Mouse (Mus musculus) heart, embryonic 15.5 days (tissue): Measurements from ENCODE around the gene Mip. TPM values are rescaled to one million over a fixed set of nuclear protein-coding genes. Genes with fewer than 3 reads are reported as not detected.
"Not testable (repeated sequence)": the region's sequence is repeated elsewhere in the genome, so short reads cannot be mapped to it uniquely, and the experiment has no call there.

ENCODE experiments used
- ATAC-seq: fragments of 200-750 bp; cut with Nextera tagmentation; replicated peaks from 2 replicates; pipeline ENCODE4 v1.8.0; 2017; ENCODE audit warnings: low read depth, moderate TSS enrichment; ENCODE audit not compliant: insufficient number of reproducible peaks, insufficient read depth, low FRiP score
- H3K27ac ChIP-seq: fragments of 300-500 bp; sonication (generic); 2 replicates; pipeline ENCODE4 v1.5.1; 2015; ENCODE audit warnings: mild to moderate bottlenecking, inconsistent platforms
- H3K27me3 ChIP-seq: fragments of 300-500 bp; sonication (generic); 2 replicates; pipeline ENCODE4 v1.6.1; 2015; ENCODE audit warnings: inconsistent platforms
- H3K36me3 ChIP-seq: fragments of 300-500 bp; sonication (generic); 2 replicates; pipeline ENCODE4 v1.6.1; 2015; ENCODE audit warnings: mild to moderate bottlenecking, inconsistent platforms
- H3K4me1 ChIP-seq: fragments of 300-500 bp; sonication (generic); replicated peaks from 2 replicates; pipeline ENCODE4 v1.6.1; 2015; ENCODE audit warnings: inconsistent platforms
- H3K4me2 ChIP-seq: fragments of 300-500 bp; sonication (generic); 2 replicates; pipeline ENCODE4 v1.6.1; 2015; ENCODE audit warnings: inconsistent platforms, mild to moderate bottlenecking, moderate library complexity
- H3K4me3 ChIP-seq: fragments of 300-500 bp; sonication (generic); 2 replicates; pipeline ENCODE4 v1.5.1; 2015; ENCODE audit warnings: mild to moderate bottlenecking, inconsistent platforms
- H3K9ac ChIP-seq: fragments of 300-500 bp; sonication (generic); 2 replicates; pipeline ENCODE4 v1.6.1; 2015; ENCODE audit warnings: mild to moderate bottlenecking, inconsistent platforms
- H3K9me3 ChIP-seq: fragments of 300-500 bp; sonication (generic); replicated peaks from 2 replicates; pipeline ENCODE4 v1.6.1; 2016; ENCODE audit warnings: inconsistent platforms
- WGBS: fragments of 180-500 bp; shearing (Covaris S2); methylation state at CpG from one replicate; pipeline ENCODE4 v1.1.7; 2015; ENCODE audit warnings: mixed read lengths; 5-methylcytosine and 5-hydroxymethylcytosine counted together
- polyA plus RNA-seq: library from polyadenylated mRNA; unstranded; fragments of >200 nt; fragmentation: Nextera tagmentation; extraction: Ambion mirVana; gene quantifications from 2 replicates; pipeline ENCODE4 v1.2.1, GENCODE M21; 2015

The Mip gene
- polyA plus RNA-seq, 1 experiment from 2014 or later: not detected

DNA sequence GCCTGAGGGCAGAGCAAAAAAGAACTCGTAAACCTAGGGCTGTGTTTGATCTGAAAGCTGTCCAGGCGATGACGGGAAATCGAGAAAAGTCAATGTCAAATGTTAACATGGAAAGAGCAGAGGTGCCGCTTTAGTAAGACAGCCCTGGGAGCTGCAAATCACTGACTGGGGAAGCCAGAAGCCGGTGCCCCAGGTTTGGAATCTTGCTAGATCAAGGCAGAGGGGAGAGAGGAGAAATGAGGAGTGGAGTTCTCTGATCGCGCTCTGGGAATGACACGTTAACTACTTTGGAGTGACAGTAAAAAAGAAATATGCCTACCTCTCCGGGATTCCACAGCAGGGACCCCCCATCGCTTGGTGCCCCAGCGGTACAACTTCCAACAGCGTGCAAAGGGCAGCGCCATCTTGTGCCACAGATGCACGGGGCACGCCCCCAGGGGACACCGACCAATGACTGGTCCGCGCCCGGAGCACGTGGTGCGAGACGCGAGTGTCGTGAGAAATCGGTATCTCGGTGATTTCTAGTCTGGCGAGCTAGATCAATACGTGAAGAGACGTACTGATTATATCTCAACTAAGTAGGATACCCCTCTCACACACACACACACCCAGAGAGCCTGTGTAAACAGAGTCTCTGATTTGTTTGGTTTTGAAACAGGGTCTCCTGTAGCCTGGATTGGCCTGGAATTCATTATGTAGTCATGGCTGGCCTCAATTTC lies 14.1 kb upstream of the Mip start, which contains the start of gene Spryd4:
Gene Spryd4 (minus strand): TSS at position 418 of the 719 bp plus-strand sequence.
- WGBS: under 1% methylated on average over 30 of the region's 30 CpGs

DNA sequence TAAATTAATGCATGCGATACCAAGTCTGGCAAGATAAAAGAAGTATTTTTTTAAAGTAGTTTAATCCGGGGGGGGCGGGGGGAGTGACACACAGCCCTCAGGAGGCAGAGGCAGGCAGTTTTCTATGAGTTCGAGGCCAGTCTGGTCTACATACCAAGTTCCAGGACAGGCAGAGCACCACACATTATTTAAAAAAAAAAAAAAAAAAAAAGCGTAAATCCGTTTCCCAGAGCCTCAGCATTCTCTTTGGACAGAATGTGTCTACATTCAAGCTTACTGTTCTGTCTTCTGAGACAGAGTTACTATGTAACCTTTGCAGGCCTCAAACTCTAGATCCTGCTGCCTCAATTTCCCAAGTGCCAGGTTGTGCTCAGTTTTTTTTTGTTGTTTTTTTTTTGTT lies 13.5 kb upstream of the Mip start:
- H3K27ac ChIP-seq: peak overlapping the region; percentile 69

More for the DNA sequence above, 14.1 kb upstream of the Mip start, which contains the start of gene Spryd4:
- Histone ChIP-seq H3K4me3 (peak within 1 kb of the TSS; percentile 76), H3K9ac (peak within 1 kb of the TSS; percentile 74), H3K27ac (peak within 1 kb of the TSS; percentile 69), H3K4me1 (peaks cover 16% of the 10 kb centered on the region), H3K27me3 (peaks cover 3% of the 10 kb centered on the region; the same call in 1 of the 2 replicates), H3K9me3 (no peaks in the 10 kb centered on the region), H3K4me2 (peak within 1 kb of the TSS; percentile 93), H3K36me3 (no peaks in the 10 kb centered on the region)
- peak; percentile 91 for ATAC-seq

DNA sequence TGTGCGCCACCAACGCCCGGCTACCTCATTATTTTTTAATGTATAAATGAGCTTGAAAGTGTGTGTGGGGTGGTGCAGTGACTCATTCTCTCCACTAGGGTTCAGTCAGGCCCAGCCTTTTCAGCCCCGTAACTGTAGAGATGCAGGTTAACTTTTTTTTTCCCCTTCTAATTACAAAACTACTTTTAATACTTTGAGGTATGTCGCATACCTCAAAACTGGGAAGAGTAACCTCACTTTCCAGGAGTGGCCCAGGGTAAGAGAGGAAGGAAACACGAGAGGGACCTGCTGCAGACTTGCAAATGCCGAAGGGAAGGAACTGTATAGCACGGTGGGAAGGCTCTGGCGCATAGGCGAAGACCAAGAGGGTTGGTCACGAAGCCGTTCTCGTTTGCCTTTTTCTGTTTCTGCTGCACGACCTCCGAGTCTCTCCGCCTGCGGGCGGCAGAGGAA lies 12.7 kb upstream of the Mip start:
- H3K36me3 ChIP-seq: no peaks in the 10 kb centered on the region
- peak overlapping the region; percentile 33 for H3K9ac ChIP-seq
- under 1% methylated on average over 18 of the region's 18 CpGs for WGBS
- H3K9me3 ChIP-seq: no peaks in the 10 kb centered on the region
- peak overlapping the region; percentile 67 for H3K4me2 ChIP-seq
- H3K27ac ChIP-seq: peak overlapping the region; percentile 11; the same call in 1 of the 2 replicates
- H3K4me1 ChIP-seq: peaks cover 16% of the 10 kb centered on the region
- 0 out of 2 replicates have a peak, but pooled peaks have one; percentile 41 for ATAC-seq
- peak overlapping the region; percentile 39 for H3K4me3 ChIP-seq
- peaks cover 3% of the 10 kb centered on the region; the same call in 1 of the 2 replicates for H3K27me3 ChIP-seq

More for the DNA sequence above, 13.5 kb upstream of the Mip start:
- H3K4me1 ChIP-seq: peaks cover 16% of the 10 kb centered on the region
- no peaks in the 10 kb centered on the region for H3K9me3 ChIP-seq
- H3K27me3 ChIP-seq: peaks cover 3% of the 10 kb centered on the region; the same call in 1 of the 2 replicates
- peak overlapping the region; percentile 76 for H3K4me3 ChIP-seq
- no peaks in the 10 kb centered on the region for H3K36me3 ChIP-seq
- 40% methylated on average over 6 of the region's 6 CpGs for WGBS
- peak overlapping the region; percentile 74; the same call in 1 of the 2 replicates for H3K9ac ChIP-seq
- no peak for ATAC-seq
- H3K4me2 ChIP-seq: peak overlapping the region; percentile 93

DNA sequence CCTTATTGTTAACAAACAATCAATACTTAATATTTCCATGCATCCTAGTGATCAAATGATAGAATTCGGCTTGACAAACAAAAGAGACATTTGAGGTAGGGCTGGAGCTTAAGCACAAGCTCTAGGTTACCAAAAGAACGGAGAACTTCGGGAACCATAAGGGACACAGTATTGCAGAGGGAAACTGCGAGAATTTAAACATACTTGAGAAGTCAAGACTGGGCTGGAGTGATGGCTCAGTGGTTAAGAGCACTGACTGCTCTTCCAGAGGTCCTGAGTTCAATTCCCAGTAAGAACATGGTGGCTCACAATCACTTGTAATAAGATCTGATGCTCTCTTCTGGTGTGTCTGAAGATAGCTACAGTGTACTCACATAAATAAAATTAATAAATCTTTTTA lies 11.5 kb upstream of the Mip start:
- peaks cover 16% of the 10 kb centered on the region for H3K4me1 ChIP-seq
- not testable (repeated sequence) for H3K27me3 ChIP-seq, ATAC-seq, H3K9ac ChIP-seq, H3K4me2 ChIP-seq, H3K4me3 ChIP-seq, H3K9me3 ChIP-seq, H3K36me3 ChIP-seq, H3K27ac ChIP-seq
- 85% methylated on average over 4 of the region's 4 CpGs for WGBS

DNA sequence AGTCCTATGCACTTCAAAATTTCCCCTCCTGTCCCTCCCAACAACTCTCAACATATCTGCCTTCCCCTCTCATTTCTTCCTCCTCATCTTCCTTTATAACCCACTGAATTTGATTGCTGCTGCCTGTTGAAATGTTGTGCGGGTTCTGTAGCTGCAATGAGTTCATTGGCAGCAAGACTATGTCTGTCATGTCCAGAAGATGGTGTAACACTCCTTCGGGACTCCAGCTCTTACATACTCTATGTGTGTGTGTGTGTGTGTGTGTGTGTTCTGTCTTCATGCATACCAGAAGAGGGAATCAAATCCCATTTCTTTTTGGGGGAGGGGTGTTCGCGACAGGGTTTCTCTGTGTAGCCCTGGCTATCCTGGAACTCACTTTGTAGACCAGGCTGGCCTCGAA lies 10.7 kb upstream of the Mip start:
- WGBS: 80% methylated on average over 5 of the region's 5 CpGs

GRCm38 (mm10) chr10:128218387-128219117 lies 7.1 kb upstream of the Mip start:
- WGBS: 90% methylated on average over 18 of the region's 18 CpGs
- H3K27me3 ChIP-seq: peaks cover under 1% of the 10 kb centered on the region; the same call in 1 of the 2 replicates
- no peak overlapping the region for H3K4me3 ChIP-seq
- no peak overlapping the region for H3K4me2 ChIP-seq
- H3K9ac ChIP-seq: no peak overlapping the region
- H3K36me3 ChIP-seq: no peaks in the 10 kb centered on the region
- no peaks in the 10 kb centered on the region for H3K4me1 ChIP-seq
- ATAC-seq: no peak
- no peaks in the 10 kb centered on the region for H3K9me3 ChIP-seq
- no peak overlapping the region for H3K27ac ChIP-seq

More for the DNA sequence above, 10.7 kb upstream of the Mip start:
- Histone ChIP-seq H3K4me3 (no peak overlapping the region), H3K36me3 (no peaks in the 10 kb centered on the region), H3K4me1 (peaks cover 16% of the 10 kb centered on the region), H3K4me2 (no peak overlapping the region), H3K27ac (no peak overlapping the region), H3K9ac (no peak overlapping the region), H3K9me3 (no peaks in the 10 kb centered on the region), H3K27me3 (peaks cover 3% of the 10 kb centered on the region; the same call in 1 of the 2 replicates)
- ATAC-seq: no peak

DNA sequence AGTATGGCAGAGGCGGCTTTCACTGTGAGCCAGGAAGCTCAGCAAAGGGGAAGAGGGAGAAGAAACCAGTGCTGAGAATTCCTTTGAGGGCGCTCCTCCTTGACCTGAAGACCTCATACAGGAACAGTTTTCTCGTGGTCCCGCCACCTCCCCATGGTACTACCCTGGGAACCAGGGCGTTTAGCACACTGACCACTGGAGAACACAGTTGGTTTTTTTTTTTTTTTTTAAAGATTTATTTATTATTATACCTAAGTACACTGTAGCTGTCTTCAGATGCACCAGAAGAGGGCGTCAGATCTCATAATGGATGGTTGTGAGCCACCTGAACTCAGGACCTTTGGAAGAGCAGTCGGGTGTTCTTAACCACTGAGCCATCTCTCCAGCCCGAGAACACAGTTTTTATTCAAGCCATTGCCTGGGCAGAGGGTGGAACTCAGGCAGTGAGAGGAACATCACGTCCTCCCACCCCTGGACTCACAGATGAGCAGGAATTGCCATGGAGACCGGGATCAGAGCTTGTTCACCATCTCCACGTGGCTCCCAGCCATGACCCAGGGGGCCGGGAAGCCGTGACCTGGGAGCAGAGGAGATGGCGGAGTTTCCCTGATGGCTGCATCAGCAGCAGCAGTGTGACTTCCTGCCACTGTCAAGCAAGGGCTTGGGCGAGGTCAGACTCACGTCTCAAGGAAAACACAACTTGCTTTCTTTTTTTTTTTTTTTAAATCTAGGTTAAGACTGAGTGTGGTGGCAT lies 3.9 kb upstream of the Mip start:
- H3K36me3 ChIP-seq: no peaks in the 10 kb centered on the region
- H3K27me3 ChIP-seq: no peaks in the 10 kb centered on the region
- WGBS: 60% methylated on average over 16 of the region's 16 CpGs
- ATAC-seq: no peak
- H3K9me3 ChIP-seq: no peaks in the 10 kb centered on the region
- H3K4me3 ChIP-seq: no peak overlapping the region
- H3K4me2 ChIP-seq: no peak overlapping the region
- no peaks in the 10 kb centered on the region for H3K4me1 ChIP-seq
- H3K27ac ChIP-seq: no peak overlapping the region
- no peak overlapping the region for H3K9ac ChIP-seq

GRCm38 (mm10) chr10:128225064-128225463 lies 574 bp upstream of the Mip start:
- WGBS: 40% methylated on average over 5 of the region's 5 CpGs
- Histone ChIP-seq H3K4me2 (no peak overlapping the region), H3K9ac (no peak overlapping the region), H3K36me3 (no peaks in the 10 kb centered on the region), H3K27ac (no peak overlapping the region), H3K9me3 (no peaks in the 10 kb centered on the region), H3K27me3 (no peaks in the 10 kb centered on the region), H3K4me1 (no peaks in the 10 kb centered on the region), H3K4me3 (no peak overlapping the region)
- no peak for ATAC-seq

GRCm38 (mm10) chr10:128227592-128227991 lies 2.0 kb downstream of the Mip start:
- H3K36me3 ChIP-seq: no peaks in the 10 kb centered on the region
- no peak overlapping the region for H3K4me2 ChIP-seq
- H3K4me3 ChIP-seq: no peak overlapping the region
- H3K4me1 ChIP-seq: peaks cover 4% of the 10 kb centered on the region
- H3K9ac ChIP-seq: no peak overlapping the region
- ATAC-seq: no peak
- H3K27ac ChIP-seq: no peak overlapping the region
- 68% methylated on average over 9 of the region's 9 CpGs for WGBS
- H3K9me3 ChIP-seq: no peaks in the 10 kb centered on the region
- no peaks in the 10 kb centered on the region for H3K27me3 ChIP-seq

DNA sequence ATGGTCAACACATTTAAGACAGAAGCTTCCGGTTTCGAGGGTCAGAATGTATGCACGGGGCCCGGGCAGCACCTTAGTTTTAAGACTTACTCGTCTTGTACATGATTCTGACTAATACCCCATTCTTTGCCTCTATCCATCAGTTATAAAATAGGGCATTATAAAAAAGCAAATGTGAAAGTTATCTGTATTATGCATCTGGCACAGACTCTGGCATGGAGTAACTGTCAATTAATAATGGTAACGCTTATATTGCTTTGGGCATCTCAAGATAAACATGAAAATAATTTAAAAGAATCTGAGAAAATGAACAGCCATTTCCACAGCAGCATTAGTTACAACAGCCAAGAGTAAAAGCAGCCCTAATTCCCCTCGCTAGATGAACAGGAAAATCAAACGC lies 2.4 kb downstream of the Mip start:
- Histone ChIP-seq H3K4me2 (no peak overlapping the region), H3K4me1 (peaks cover 7% of the 10 kb centered on the region), H3K36me3 (no peaks in the 10 kb centered on the region), H3K27me3 (no peaks in the 10 kb centered on the region), H3K9me3 (no peaks in the 10 kb centered on the region), H3K9ac (no peak overlapping the region), H3K4me3 (no peak overlapping the region), H3K27ac (no peak overlapping the region)
- ATAC-seq: no peak
- WGBS: 89% methylated on average over 8 of the region's 8 CpGs

DNA sequence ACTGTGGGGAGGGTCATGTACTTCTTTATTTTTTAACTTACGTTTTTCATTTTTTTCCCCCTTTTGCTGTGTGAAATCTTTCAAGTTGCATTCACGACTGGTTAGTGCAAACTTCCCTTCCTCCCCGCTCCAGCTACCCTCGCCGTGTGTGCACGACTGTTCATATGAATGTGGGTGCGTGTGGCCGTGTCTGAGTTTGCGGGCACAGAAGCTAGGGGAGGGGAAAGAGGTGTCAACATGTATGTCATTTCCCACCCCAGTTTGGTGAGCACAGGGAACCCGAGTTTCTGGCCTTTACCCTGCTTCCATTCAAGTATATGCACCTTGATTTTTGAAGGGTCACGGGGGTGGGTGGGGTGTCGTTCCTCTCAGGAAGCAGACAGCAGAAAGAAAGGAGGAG lies 4.9 kb downstream of the Mip start:
- Histone ChIP-seq H3K4me1 (peaks cover 8% of the 10 kb centered on the region), H3K36me3 (no peaks in the 10 kb centered on the region; the same call in 1 of the 2 replicates), H3K27me3 (no peaks in the 10 kb centered on the region), H3K4me2 (no peak overlapping the region), H3K9ac (no peak overlapping the region), H3K4me3 (no peak overlapping the region), H3K27ac (no peak overlapping the region), H3K9me3 (no peaks in the 10 kb centered on the region)
- 81% methylated on average over 12 of the region's 12 CpGs for WGBS
- ATAC-seq: no peak
